Mouse (Mus musculus) liver, embryonic 11.5 days (tissue): Measurements from ENCODE around the gene Ttyh3. TPM values are rescaled to one million over a fixed set of nuclear protein-coding genes. Genes with fewer than 3 reads are reported as not detected.
A peak's percentile ranks its signal among the peaks of the same experiment; 100 is the strongest.
"Not testable (repeated sequence)": the region's sequence is repeated elsewhere in the genome, so short reads cannot be mapped to it uniquely, and the experiment has no call there.

Experiments used
- ATAC-seq: fragments of 200-750 bp; cut with Nextera tagmentation; replicated peaks from 2 replicates; pipeline ENCODE4 v1.8.0; 2017; ENCODE audit warnings: moderate number of reproducible peaks, mild to moderate bottlenecking, moderate TSS enrichment, moderate library complexity; ENCODE audit not compliant: low FRiP score
- DNase-seq: peaks from one replicate; pipeline ENCODE4 v3.0.0-alpha.2; 2017; ENCODE audit warnings: low spot score
- H3K27ac ChIP-seq: fragments of 300-500 bp; sonication (generic); 2 replicates; pipeline ENCODE4 v1.5.1; 2014; ENCODE audit warnings: mild to moderate bottlenecking, low read depth, low read length, control low read depth
- H3K27me3 ChIP-seq: fragments of 300-500 bp; sonication (generic); replicated peaks from 2 replicates; pipeline ENCODE4 v1.6.1; 2014; ENCODE audit warnings: low read length, mixed read lengths; ENCODE audit not compliant: control insufficient read depth, insufficient read depth
- H3K36me3 ChIP-seq: fragments of 300-500 bp; sonication (generic); 2 replicates; pipeline ENCODE4 v1.6.1; 2014; ENCODE audit warnings: mild to moderate bottlenecking, low read length, moderate library complexity, mixed read lengths; ENCODE audit not compliant: control insufficient read depth, insufficient read depth
- H3K4me1 ChIP-seq: fragments of 300-500 bp; sonication (generic); replicated peaks from 2 replicates; pipeline ENCODE4 v1.6.1; 2014; ENCODE audit warnings: low read length, mixed read lengths; ENCODE audit not compliant: control insufficient read depth, insufficient read depth
- H3K4me2 ChIP-seq: fragments of 300-500 bp; sonication (generic); 2 replicates; pipeline ENCODE4 v1.6.1; 2014; ENCODE audit warnings: mild to moderate bottlenecking, control low read depth, moderate library complexity
- H3K4me3 ChIP-seq: fragments of 300-500 bp; sonication (generic); 2 replicates; pipeline ENCODE4 v1.5.1; 2014; ENCODE audit warnings: low read depth, low read length, control low read depth
- H3K9ac ChIP-seq: fragments of 300-500 bp; sonication (generic); 2 replicates; pipeline ENCODE4 v1.6.1; 2014; ENCODE audit warnings: low read depth, low read length, control low read depth
- H3K9me3 ChIP-seq: fragments of 300-500 bp; sonication (generic); 2 replicates; pipeline ENCODE4 v1.6.1; 2016; ENCODE audit warnings: low read length, inconsistent platforms, mixed read lengths; ENCODE audit not compliant: control insufficient read depth
- whole genome bisulfite sequencing: fragments of 180-500 bp; shearing (Covaris S2); extraction: QIAGEN DNeasy Blood & Tissue Kit; methylation state at CpG from one replicate; pipeline ENCODE4 v1.1.7; 2014; 5-methylcytosine and 5-hydroxymethylcytosine counted together
- polyA plus RNA-seq: library from polyadenylated mRNA; unstranded; fragments of >200 nt; fragmentation: Nextera tagmentation; extraction: Ambion mirVana; gene quantifications from 2 replicates; pipeline ENCODE4 v1.2.1, GENCODE M21; 2014

Ttyh3 gene
- polyA plus RNA-seq, 1 experiment from 2014 or later, result 26.5 TPM

DNA sequence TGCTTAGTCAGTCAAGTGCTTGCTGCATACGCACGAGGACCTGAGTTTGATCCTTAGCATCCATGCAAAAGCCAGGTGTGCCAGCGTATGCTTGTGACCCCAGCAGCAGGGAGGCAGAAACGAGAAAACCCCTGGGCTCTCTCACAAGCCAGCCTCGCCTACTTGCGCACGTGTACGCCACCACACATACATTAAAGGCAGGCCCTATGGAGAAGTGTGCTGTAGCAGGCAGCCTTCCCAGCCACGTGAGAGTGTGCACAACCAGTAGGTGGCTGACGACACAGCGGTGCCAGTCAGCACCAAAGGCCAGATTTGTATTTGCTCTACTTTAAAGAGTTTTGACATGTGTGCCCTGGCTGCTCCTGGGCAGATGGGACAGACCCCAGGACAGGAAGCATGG is 26.8 kb upstream of the Ttyh3 start:
- 87% methylated on average over 11 of the region's 11 CpGs for WGBS
- H3K4me2 ChIP-seq, result no peak overlapping the region
- ATAC-seq (no peak), DNase-seq (no peak)
- H3K36me3 ChIP-seq, result peaks cover 5% of the 10 kb centered on the region; the same call in 1 of the 2 replicates
- no peaks in the 10 kb centered on the region for H3K27me3 ChIP-seq
- no peak overlapping the region for H3K9ac ChIP-seq
- no peaks in the 10 kb centered on the region for H3K9me3 ChIP-seq
- H3K27ac ChIP-seq, result no peak overlapping the region
- H3K4me1 ChIP-seq, result no peaks in the 10 kb centered on the region
- no peak overlapping the region for H3K4me3 ChIP-seq

DNA sequence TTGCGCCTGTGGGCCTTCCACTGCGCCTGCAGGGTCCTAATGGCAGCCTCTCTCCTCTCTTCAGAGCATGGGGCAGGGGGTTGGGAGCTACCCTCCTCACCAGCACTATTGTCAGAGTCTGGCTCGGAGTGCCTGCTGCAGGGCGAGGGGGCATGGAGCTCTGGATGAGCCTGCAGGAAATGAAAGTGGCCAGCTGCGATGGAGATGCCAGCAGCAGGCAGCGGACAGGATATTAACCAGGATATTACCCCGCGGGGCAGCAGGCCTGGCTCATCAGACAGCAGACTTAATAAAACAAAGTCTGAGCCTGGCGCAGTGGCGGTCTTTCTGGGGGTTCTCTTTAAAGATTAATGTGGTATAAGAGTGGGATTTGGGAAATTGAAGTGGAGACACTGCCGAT is 26.2 kb upstream of the Ttyh3 start:
- Histone ChIP-seq H3K4me1 (no peaks in the 10 kb centered on the region), H3K4me3 (no peak overlapping the region), H3K9me3 (no peaks in the 10 kb centered on the region), H3K27ac (no peak overlapping the region), H3K27me3 (no peaks in the 10 kb centered on the region), H3K9ac (no peak overlapping the region), H3K36me3 (peaks cover 5% of the 10 kb centered on the region; the same call in 1 of the 2 replicates), H3K4me2 (no peak overlapping the region)
- ATAC-seq (no peak), DNase-seq (no peak)
- WGBS, result 88% methylated on average over 11 of the region's 11 CpGs

DNA sequence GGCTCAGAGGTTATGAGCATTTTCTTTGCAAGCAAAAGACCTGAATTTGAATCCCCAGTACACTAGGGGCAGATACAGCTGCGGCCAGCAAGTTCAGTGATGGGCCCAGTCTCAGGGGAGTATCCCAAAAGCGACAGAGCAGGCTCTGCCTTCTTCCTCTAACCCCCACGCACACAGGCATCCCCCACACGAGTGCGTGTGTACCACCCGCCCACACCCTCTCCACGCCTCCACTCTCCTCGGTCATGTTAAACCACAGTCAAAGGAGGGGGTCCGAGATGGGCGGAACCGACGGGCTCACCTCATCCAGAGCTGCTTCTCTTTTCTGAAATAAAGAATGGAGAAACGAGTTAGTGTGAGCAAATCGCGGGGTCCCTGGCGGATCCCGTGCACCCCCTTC is 25.2 kb upstream of the Ttyh3 start:
- Histone ChIP-seq H3K4me1 (no peaks in the 10 kb centered on the region), H3K4me2 (no peak overlapping the region), H3K4me3 (no peak overlapping the region), H3K9ac (no peak overlapping the region), H3K9me3 (0 out of 2 replicates have a peak, but pooled peaks cover 2% of the 10 kb centered on the region), H3K27ac (no peak overlapping the region), H3K27me3 (no peaks in the 10 kb centered on the region), H3K36me3 (peaks cover 9% of the 10 kb centered on the region; the same call in 1 of the 2 replicates)
- 79% methylated on average over 17 of the region's 17 CpGs for WGBS
- DNase-seq (no peak), ATAC-seq (no peak)

- DNase-seq, H3K4me3 ChIP-seq, H3K4me1 ChIP-seq, H3K4me2 ChIP-seq, H3K9ac ChIP-seq, ATAC-seq, H3K27me3 ChIP-seq, H3K27ac ChIP-seq, H3K9me3 ChIP-seq: not testable (repeated sequence)
- peaks cover 15% of the 10 kb centered on the region; the same call in 1 of the 2 replicates for H3K36me3 ChIP-seq
- WGBS, result 84% methylated on average over 6 of the region's 6 CpGs
Observed at GRCm38 (mm10) chr5:140672603-140673002, 23.8 kb upstream of the Ttyh3 start.

DNA sequence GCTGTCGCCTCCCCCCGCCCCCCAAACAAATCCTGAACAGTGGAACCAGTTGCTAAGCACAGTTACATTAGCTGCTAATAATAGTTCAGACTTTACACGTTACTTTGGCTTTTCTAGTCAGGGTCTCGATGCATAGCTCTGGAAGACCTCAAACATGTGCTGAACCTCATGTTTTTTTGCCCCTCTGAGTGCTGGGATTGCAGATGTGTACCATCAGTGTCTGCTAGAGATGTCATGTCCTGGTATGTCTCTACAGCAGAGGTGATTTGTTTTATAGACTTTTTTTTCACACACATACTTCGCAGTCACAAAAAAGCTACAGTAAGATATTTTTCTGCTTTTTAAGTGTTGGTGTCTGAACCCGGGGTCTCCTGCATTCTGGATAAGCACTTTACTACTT is 23.3 kb upstream of the Ttyh3 start:
- Histone ChIP-seq H3K27me3 (no peaks in the 10 kb centered on the region), H3K4me3 (no peak overlapping the region), H3K27ac (no peak overlapping the region), H3K36me3 (peaks cover 15% of the 10 kb centered on the region; the same call in 1 of the 2 replicates), H3K9me3 (peaks cover 6% of the 10 kb centered on the region; the same call in 1 of the 2 replicates), H3K4me1 (no peaks in the 10 kb centered on the region), H3K9ac (no peak overlapping the region), H3K4me2 (no peak overlapping the region)
- DNase-seq (no peak), ATAC-seq (no peak)
- WGBS, result 84% methylated on average over 6 of the region's 6 CpGs

DNA sequence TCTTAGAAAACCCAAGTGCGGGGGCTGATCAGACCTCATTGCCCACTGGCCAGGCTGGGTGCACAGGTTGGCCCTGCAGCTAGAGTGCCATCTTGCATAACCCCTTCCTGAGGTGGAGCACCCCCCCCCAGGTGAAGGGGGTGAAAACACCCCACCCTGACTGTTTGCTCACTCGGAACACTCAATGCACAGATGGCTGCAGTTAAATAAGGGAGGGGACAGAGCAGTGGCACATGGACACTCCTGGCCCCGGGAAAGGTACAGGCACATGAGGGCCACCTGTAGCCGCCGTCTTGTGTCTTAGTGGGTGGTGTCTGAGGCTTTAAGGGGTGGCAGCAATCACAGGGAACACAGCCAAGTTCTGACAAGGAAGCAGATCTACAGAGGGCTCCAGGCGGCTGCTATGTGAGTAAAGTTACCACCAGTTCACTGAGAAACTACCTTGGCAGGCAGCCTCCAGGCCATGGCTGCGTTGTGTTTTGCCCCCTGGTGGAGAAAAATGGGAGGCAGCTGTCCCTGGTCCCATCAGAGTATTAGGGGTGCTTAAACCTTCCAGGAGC is 14.9 kb upstream of the Ttyh3 start:
- H3K9ac ChIP-seq, result no peak overlapping the region
- 57% methylated on average over 7 of the region's 7 CpGs for WGBS
- ATAC-seq (0 out of 2 replicates have a peak, but pooled peaks have one; percentile 44), DNase-seq (no peak)
- no peak overlapping the region for H3K4me3 ChIP-seq
- H3K27ac ChIP-seq, result no peak overlapping the region
- H3K4me1 ChIP-seq, result peaks cover 17% of the 10 kb centered on the region
- H3K9me3 ChIP-seq, result peaks cover 2% of the 10 kb centered on the region; the same call in 1 of the 2 replicates
- H3K4me2 ChIP-seq, result no peak overlapping the region
- peaks cover 2% of the 10 kb centered on the region; the same call in 1 of the 2 replicates for H3K36me3 ChIP-seq
- H3K27me3 ChIP-seq, result no peaks in the 10 kb centered on the region

DNA sequence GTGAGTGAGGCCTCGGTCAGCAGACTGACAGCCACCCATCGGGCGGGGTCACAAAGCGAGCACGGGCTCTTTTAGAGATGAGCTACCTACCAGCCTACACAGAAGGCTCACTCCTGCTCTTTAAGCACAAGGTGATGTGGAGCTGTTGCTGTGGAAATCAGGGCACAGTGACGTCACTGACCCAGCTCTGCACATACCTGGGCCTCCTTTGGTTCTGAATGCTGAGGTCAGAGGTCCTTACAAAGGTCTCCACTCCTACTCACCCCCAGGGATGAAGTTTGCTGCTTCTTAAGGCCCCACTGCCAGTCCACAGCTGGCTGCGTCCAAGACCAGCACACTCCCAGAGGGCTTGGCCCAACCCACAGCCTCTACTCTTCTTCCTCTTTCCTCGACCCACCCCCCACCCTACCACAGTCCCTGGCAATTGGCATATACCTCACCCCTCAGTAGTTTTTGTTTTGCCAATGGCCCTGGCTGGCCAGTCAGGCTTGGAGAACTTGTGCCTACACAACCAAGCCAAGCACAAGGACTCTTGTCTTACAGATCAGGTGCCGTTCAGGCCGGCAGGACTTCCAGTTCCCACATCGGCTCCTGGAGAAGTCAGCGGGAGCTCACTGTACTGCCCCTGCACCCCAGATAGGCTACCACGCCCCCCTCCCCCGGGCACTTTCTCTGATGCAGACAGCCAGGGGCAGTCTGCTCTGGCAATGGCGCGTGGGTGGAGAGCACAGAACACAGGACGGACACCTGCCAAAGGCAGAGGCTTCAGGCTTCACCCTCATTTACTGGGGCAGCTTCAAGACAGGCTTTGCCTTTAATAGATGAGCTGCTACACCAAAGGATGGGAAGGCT is 14.1 kb upstream of the Ttyh3 start:
- no peak overlapping the region for H3K27ac ChIP-seq
- no peak overlapping the region for H3K4me3 ChIP-seq
- no peak overlapping the region for H3K4me2 ChIP-seq
- WGBS, result 66% methylated on average over 17 of the region's 17 CpGs
- H3K36me3 ChIP-seq, result no peaks in the 10 kb centered on the region
- peaks cover 17% of the 10 kb centered on the region for H3K4me1 ChIP-seq
- H3K9me3 ChIP-seq, result no peaks in the 10 kb centered on the region
- no peak; the same call in 1 of the 2 replicates for ATAC-seq
- no peak overlapping the region for H3K9ac ChIP-seq
- no peaks in the 10 kb centered on the region for H3K27me3 ChIP-seq
- no peak for DNase-seq

DNA sequence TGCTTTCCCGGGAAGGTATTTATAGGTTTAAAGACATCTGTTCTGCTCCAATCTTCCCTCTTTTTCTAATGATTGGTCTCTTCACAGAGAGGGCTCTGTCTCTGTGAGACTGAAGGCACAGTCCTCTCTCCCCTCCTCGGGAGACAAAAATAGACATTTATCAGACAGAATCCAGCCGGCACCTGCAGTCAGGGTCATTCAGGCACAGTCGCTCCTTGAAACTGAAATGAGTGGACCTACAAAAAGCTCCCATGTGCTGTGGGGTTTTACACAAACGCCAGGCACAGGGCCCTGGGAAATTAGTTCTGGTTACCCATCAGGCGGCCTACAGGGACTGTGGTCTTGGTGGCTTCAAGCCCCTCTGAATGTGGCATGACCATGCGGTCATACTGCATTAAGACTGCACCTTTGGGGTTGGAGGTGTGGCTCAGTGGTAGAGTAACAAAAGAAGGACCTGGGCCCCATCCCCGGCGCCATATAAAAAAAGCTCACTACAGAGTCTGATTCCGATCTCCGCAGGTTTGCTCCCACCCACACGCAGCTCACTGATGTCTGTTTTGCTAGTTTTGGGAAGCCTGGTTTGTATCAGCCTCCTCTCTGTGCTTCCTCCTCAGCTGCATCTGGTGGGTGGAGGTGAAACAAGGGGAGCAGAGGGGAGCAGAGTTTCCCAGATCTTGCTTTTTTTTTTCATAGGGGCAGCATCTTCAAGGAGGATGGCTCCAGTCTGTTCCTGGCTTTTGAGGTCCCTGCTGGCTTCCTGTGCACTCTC is 13.2 kb upstream of the Ttyh3 start:
- Histone ChIP-seq H3K27ac (no peak overlapping the region), H3K27me3 (no peaks in the 10 kb centered on the region), H3K4me2 (no peak overlapping the region), H3K9me3 (no peaks in the 10 kb centered on the region), H3K4me3 (no peak overlapping the region), H3K4me1 (peaks cover 17% of the 10 kb centered on the region), H3K36me3 (no peaks in the 10 kb centered on the region), H3K9ac (no peak overlapping the region)
- ATAC-seq (no peak), DNase-seq (no peak)
- 63% methylated on average over 12 of the region's 12 CpGs for WGBS
